Mouse (Mus musculus) MEL (cell line): ENCODE data around the gene Twnk. TPM values are rescaled to one million over a fixed set of nuclear protein-coding genes. Genes with fewer than 3 reads are reported as not detected.

ENCODE experiments used
- DNase-seq: peaks from one replicate; pipeline ENCODE4 v3.0.0; 2011; ENCODE audit warnings: low read depth, low spot score
- H3K27ac ChIP-seq: 2 replicates; pipeline ENCODE4 v1.5.1; 2012; ENCODE audit warnings: low read depth, mild to moderate bottlenecking, control low read depth, low read length, moderate library complexity; ENCODE audit not compliant: control insufficient read depth
- H3K27me3 ChIP-seq, 2 experiments: fragments of 150-350 bp in 1 of 2; sonication (generic) in 1 of 2; 2 replicates each; pipeline ENCODE4 v1.6.1; 2012; ENCODE audit warnings: low read length in 2 of 2, mild to moderate bottlenecking in 2 of 2, improper control_type of control experiment in 1 of 2, moderate library complexity in 1 of 2; ENCODE audit not compliant: insufficient read depth in 2 of 2, control insufficient read depth in 1 of 2
- H3K36me3 ChIP-seq, 2 experiments: 2 replicates each; pipeline ENCODE4 v1.6.1; 2012 to 2014; ENCODE audit warnings: low read length in 2 of 2, improper control_type of control experiment in 1 of 2, inconsistent platforms in 1 of 2, mild to moderate bottlenecking in 1 of 2; ENCODE audit not compliant: insufficient read depth in 2 of 2, control insufficient read depth in 1 of 2
- H3K4me1 ChIP-seq, 2 experiments: fragments of 150-350 bp in 1 of 2; sonication (generic) in 1 of 2; 2 replicates each; pipeline ENCODE4 v1.6.1; 2012; ENCODE audit warnings: low read length in 2 of 2, improper control_type of control experiment in 1 of 2, mild to moderate bottlenecking in 1 of 2; ENCODE audit not compliant: insufficient read depth in 2 of 2, control insufficient read depth in 1 of 2
- H3K4me3 ChIP-seq, 2 experiments: fragments of 150-350 bp in 1 of 2; sonication (generic) in 1 of 2; 2 replicates each; pipeline ENCODE4 v1.5.1; 2012; ENCODE audit warnings: low read depth in 2 of 2, low read length in 2 of 2, mild to moderate bottlenecking in 2 of 2, moderate library complexity in 2 of 2, control low read depth in 1 of 2, improper control_type of control experiment in 1 of 2; ENCODE audit not compliant: control insufficient read depth in 1 of 2, insufficient read depth in 1 of 2
- H3K79me2 ChIP-seq: 2 replicates; pipeline ENCODE4 v1.6.1; 2012; ENCODE audit warnings: mild to moderate bottlenecking, low read length, moderate library complexity; ENCODE audit not compliant: control insufficient read depth, poor library complexity, insufficient read depth
- H3K9ac ChIP-seq: 2 replicates; pipeline ENCODE4 v1.6.1; 2012; ENCODE audit warnings: low read depth, mild to moderate bottlenecking, control low read depth, low read length, moderate library complexity; ENCODE audit not compliant: control insufficient read depth, poor library complexity, severe bottlenecking
- H3K9me3 ChIP-seq: fragments of 150-350 bp; sonication (generic); replicated peaks from 2 replicates; pipeline ENCODE4 v1.6.1; 2012; ENCODE audit warnings: mild to moderate bottlenecking, low read length, improper control_type of control experiment, moderate library complexity; ENCODE audit not compliant: insufficient read depth
- MAFK ChIP-seq: IDR thresholded peaks from 2 replicates; pipeline ENCODE4 v1.6.1; 2011; ENCODE audit warnings: low read depth, mild to moderate bottlenecking, low read length, improper control_type of control experiment, borderline replicate concordance
- MAX ChIP-seq: IDR thresholded peaks from 2 replicates; pipeline ENCODE4 v1.6.1; 2011; ENCODE audit warnings: low read length, improper control_type of control experiment
- MAZ ChIP-seq: IDR thresholded peaks from 2 replicates; pipeline ENCODE4 v1.6.1; 2012; ENCODE audit warnings: low read depth, mild to moderate bottlenecking, inconsistent platforms, low read length, improper control_type of control experiment
- MYB ChIP-seq: IDR thresholded peaks from 2 replicates; pipeline ENCODE4 v1.6.1; 2011; ENCODE audit warnings: mild to moderate bottlenecking, low read depth, low read length, improper control_type of control experiment
- MYC ChIP-seq: IDR thresholded peaks from 2 replicates; pipeline ENCODE4 v1.6.1; 2011; ENCODE audit warnings: low read depth, mild to moderate bottlenecking, low read length, improper control_type of control experiment, moderate library complexity
- POLR2AphosphoS2 ChIP-seq: IDR thresholded peaks from 2 replicates; pipeline ENCODE4 v1.6.1; 2011; ENCODE audit warnings: low read length, improper control_type of control experiment
- RCOR1 ChIP-seq: IDR thresholded peaks from 2 replicates; pipeline ENCODE4 v1.6.1; 2012; ENCODE audit warnings: low read depth, mild to moderate bottlenecking, inconsistent platforms, low read length, improper control_type of control experiment
- ZC3H11A ChIP-seq: IDR thresholded peaks from 2 replicates; pipeline ENCODE4 v1.6.1; 2012; ENCODE audit warnings: low read depth, mild to moderate bottlenecking, inconsistent platforms, low read length, improper control_type of control experiment
- ZNF384 ChIP-seq: IDR thresholded peaks from 2 replicates; pipeline ENCODE4 v1.6.1; 2012; ENCODE audit warnings: low read depth, mild to moderate bottlenecking, inconsistent platforms, low read length, improper control_type of control experiment
- polyA plus RNA-seq, 2 experiments: library from polyadenylated mRNA; stranded (reverse) in 1 of 2; unstranded in 1 of 2; fragments of >175 nt in 1 of 2; fragments of >200 nt in 1 of 2; gene quantifications; 2 replicates each; pipeline versions ENCODE4 v1.2.1 to v1.2.4; 2012; ENCODE audit warnings: low replicate concordance in 2 of 2, low read depth in 1 of 2; ENCODE audit not compliant: insufficient read length in 2 of 2, insufficient read depth in 1 of 2, missing spikeins in 1 of 2
- total RNA-seq: library from RNA; depleted of rRNA; stranded (reverse); fragments of 300-350 nt; gene quantifications from 2 replicates; pipeline ENCODE4 v1.2.3, GENCODE M21; 2012

Twnk gene
- total and polyA plus RNA-seq, 3 experiments: 37.5 to 55.6 TPM; not detected in 1

DNA sequence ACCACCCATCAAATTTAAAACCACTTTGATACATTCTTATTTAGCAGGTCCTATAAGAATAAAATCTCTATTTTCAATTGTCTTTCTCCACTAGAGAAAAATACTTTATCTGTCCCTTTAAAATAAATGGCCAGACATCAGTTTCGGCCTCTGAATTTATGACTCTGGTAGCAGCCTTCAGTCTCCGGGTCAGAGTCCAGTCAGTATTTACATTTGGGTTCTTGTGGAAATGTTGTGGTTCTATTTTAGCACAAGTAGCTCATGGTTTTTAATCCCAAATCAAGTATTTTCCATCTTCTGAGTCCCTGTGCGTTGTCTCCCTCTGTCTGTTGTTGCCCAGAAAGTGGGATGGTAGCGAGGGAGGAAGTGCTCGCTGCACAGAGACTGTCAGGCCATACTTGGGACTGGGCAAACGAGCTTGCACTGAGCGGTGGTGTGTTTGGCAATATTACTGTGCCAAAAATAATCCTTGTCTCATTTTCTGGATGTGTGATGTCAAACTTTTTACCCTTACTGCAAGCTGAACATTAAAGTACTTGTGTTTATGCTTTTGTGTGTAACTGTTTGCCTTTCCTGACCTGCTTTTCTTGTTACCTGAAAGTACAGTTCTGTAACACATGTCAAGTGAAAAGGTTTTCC, 22.9 kb upstream of the Twnk start:
- H3K27me3 ChIP-seq: no peaks in the 10 kb centered on the region
- no peak overlapping the region for H3K27ac ChIP-seq
- H3K9ac ChIP-seq: no peak overlapping the region
- DNase-seq: no peak
- no peak for TF ChIP-seq RCOR1
- TF ChIP-seq MAFK: no peak
- TF ChIP-seq POLR2AphosphoS2: no peak
- no peak for TF ChIP-seq MYB
- TF ChIP-seq, all 39 proteins: peak for 0
- H3K36me3 ChIP-seq: peaks cover 4 to 18% of the 10 kb centered on the region in 2 experiments; a peak in 3 of 4 replicates
- H3K79me2 ChIP-seq: no peaks in the 10 kb centered on the region
- H3K4me3 ChIP-seq: no peak overlapping the region
- H3K9me3 ChIP-seq: no peaks in the 10 kb centered on the region
- H3K4me1 ChIP-seq: peaks cover 3 to 8% of the 10 kb centered on the region in 2 experiments; a peak in 2 of 4 replicates

DNA sequence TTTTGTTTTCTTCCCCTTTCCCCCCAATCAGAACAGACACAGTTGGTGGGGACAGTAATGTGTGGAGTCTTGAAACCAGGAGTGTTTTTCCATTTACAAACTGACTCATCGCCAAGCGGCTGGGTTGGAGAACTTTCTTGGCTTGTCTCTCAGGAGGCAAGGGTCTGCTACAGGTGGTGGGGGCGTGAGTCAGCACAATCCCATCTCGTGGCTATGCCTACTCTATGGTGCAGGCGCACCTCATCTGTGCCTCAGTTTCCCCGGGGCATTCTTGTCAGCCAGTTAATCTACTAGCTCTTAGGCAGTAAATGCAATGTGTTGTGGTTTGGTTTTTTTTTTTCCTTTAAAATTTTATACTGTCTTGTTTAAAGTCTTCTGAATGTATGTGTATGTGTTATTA, 22.1 kb upstream of the Twnk start:
- no peaks in the 10 kb centered on the region for H3K9me3 ChIP-seq
- DNase-seq: no peak
- H3K9ac ChIP-seq: no peak overlapping the region
- no peak overlapping the region for H3K4me3 ChIP-seq
- H3K36me3 ChIP-seq: peaks cover 4 to 15% of the 10 kb centered on the region in 2 experiments; a peak in 3 of 4 replicates
- TF ChIP-seq MYC (no peak), MAZ (no peak), MAX (no peak), ZNF384 (0 out of 2 replicates have a peak, but pooled peaks have one; percentile 1)
- TF ChIP-seq, all 39 proteins: peak for 1
- no peaks in the 10 kb centered on the region for H3K79me2 ChIP-seq
- no peaks in the 10 kb centered on the region for H3K27me3 ChIP-seq
- peaks cover 3 to 8% of the 10 kb centered on the region in 2 experiments; a peak in 2 of 4 replicates for H3K4me1 ChIP-seq
- no peak overlapping the region for H3K27ac ChIP-seq

DNA sequence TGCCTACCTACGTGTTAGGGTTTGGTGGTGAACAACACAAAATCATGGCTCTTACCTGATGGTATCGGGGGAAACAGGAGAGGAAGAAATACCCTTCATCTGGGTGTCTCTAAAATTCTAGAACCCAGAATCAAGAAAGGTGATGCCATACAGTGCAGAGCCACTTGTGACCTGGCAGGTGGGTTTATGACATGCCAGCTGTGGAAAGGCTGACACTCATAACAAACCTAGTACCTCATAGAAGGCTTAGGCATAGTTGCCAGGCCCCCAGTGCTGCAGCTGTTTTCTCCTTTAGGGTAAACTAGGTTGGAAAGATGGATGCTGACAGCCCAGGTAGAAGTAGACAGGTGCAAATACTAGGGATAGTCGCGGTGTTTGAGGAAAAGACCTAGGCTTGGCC, 21.0 kb upstream of the Twnk start:
- H3K9me3 ChIP-seq: no peaks in the 10 kb centered on the region
- peaks cover 3 to 8% of the 10 kb centered on the region in 2 experiments; a peak in 2 of 4 replicates for H3K4me1 ChIP-seq

More for the DNA sequence above, 21.0 kb upstream of the Twnk start:
- H3K27me3 ChIP-seq: no peaks in the 10 kb centered on the region
- H3K4me3 ChIP-seq: no peak overlapping the region
- no peak for TF ChIP-seq MYB
- TF ChIP-seq ZC3H11A: no peak
- peak; percentile 75 for TF ChIP-seq POLR2AphosphoS2
- no peaks in the 10 kb centered on the region for H3K79me2 ChIP-seq
- DNase-seq: no peak
- H3K36me3 ChIP-seq: peaks cover 4 to 11% of the 10 kb centered on the region in 2 experiments; a peak in 3 of 4 replicates
- H3K27ac ChIP-seq: no peak overlapping the region
- H3K9ac ChIP-seq: no peak overlapping the region
